Mouse (Mus musculus): ENCODE measurements around the gene Qrich2. TPM values are rescaled to one million over a fixed set of nuclear protein-coding genes. Genes with fewer than 3 reads are reported as not detected.

Qrich2 gene
- total and polyA plus RNA-seq, 3 experiments: 0.29 to 0.38 (median 0.32) TPM

- peak; percentile 98 for TF ChIP-seq JUND (conservative IDR thresholded peaks at IDR 0.05; ENCODE audit: low read depth, low read length)
- peak; percentile 91 for TF ChIP-seq EP300 (IDR thresholded peaks at IDR 0.05; ENCODE audit: low read length)
- peak; percentile 95 for TF ChIP-seq BHLHE40 (IDR thresholded peaks at IDR 0.05; ENCODE audit: low read depth, low read length)
- peak; percentile 47; the same call in 1 of the 2 replicates for TF ChIP-seq E2F4 (IDR thresholded peaks at IDR 0.05; ENCODE audit: insufficient replicate concordance, low read depth, low read length)
- TF ChIP-seq MAFK (IDR thresholded peaks at IDR 0.05; ENCODE audit: insufficient replicate concordance, low read length): peak; percentile 63; the same call in 1 of the 2 replicates
- TF ChIP-seq ZNF384 (IDR thresholded peaks at IDR 0.05; ENCODE audit: low read depth, low read length): peak; percentile 96
- peak; percentile 93 for TF ChIP-seq MAX (IDR thresholded peaks at IDR 0.05; ENCODE audit: low read length)
- TF ChIP-seq USF2 (conservative IDR thresholded peaks at IDR 0.05; ENCODE audit: low read depth, low read length): no peak
- TF ChIP-seq SMC3 (IDR thresholded peaks at IDR 0.05; ENCODE audit: low read depth, low read length): peak; percentile 36
- peak; percentile 84 for TF ChIP-seq ELF1 (IDR thresholded peaks at IDR 0.05; ENCODE audit: low read depth, low read length)
- TF ChIP-seq HCFC1 (IDR thresholded peaks at IDR 0.05; ENCODE audit: low read depth, low read length): peak; percentile 56; the same call in 1 of the 2 replicates
- TF ChIP-seq MEF2A (IDR thresholded peaks at IDR 0.05; ENCODE audit: borderline replicate concordance, low read depth, low read length): peak; percentile 93
- peak; percentile 88 for TF ChIP-seq MAZ (IDR thresholded peaks at IDR 0.05; ENCODE audit: low read depth, low read length)
These were observed 42.0 kb downstream of the Qrich2 start (continued) for GRCm38 (mm10) chr11:116423782-116424620.

GRCm38 (mm10) chr11:116423214-116423613, 42.8 kb downstream of the Qrich2 start:
- H3K27ac ChIP-seq (ENCODE audit: insufficient read depth, low read depth): peak overlapping the region; percentile 97

More at GRCm38 (mm10) chr11:116423214-116423613, 42.8 kb downstream of the Qrich2 start:
- Histone ChIP-seq H3K79me2 (replicated peaks; ENCODE audit: control insufficient read depth, extremely low read depth, insufficient read depth, poor library complexity, severe bottlenecking) (peaks cover 22% of the 10 kb centered on the region), H3K9me3 (replicated peaks; ENCODE audit: low read length) (no peaks in the 10 kb centered on the region), H3K4me1 (ENCODE audit: control insufficient read depth in 1 of 2, insufficient read depth in 2 of 2) (peaks cover 29 to 86% of the 10 kb centered on the region in 2 experiments), H3K36me3 (replicated peaks in 1 of 2; ENCODE audit: control insufficient read depth in 1 of 2, insufficient read depth in 1 of 2, low read length in 1 of 2) (peaks cover 0 to 3% of the 10 kb centered on the region in 2 experiments), H3K4me3 (replicated peaks in 1 of 3; ENCODE audit: low read depth in 2 of 3, low read length in 2 of 3, poor library complexity in 1 of 3) (peak overlapping the region; percentile 12 to 44 (median 13)), H3K9ac (ENCODE audit: insufficient read depth, low read depth) (peak overlapping the region; percentile 72), H3K27me3 (replicated peaks) (no peaks in the 10 kb centered on the region), H3K4me2 (ENCODE audit: insufficient read depth, low read depth, poor library complexity, severe bottlenecking) (peak overlapping the region; percentile 55)
- in situ Hi-C loops (cut with MboI; ENCODE audit: low pct_ligation_motif_present, low pct_unique_long_range_greater_than_20kb, low sequenced_read_pairs) (loop anchor here (25.0 kb wide), 1 partner anchor 786 kb away; the partner anchor contains the start of gene Slc25a19), dilution Hi-C loops (cut with MboI; ENCODE audit: extremely low pct_ligation_motif_present, extremely low pct_unique_long_range_greater_than_20kb, low sequenced_read_pairs) (no loop called here)
- TF ChIP-seq ZKSCAN1 (IDR thresholded peaks at IDR 0.05; ENCODE audit: borderline replicate concordance, low read depth, low read length): peak; percentile 32; the same call in 1 of the 2 replicates
- 0 out of 2 replicates have a peak, but pooled peaks have one; percentile 1 for TF ChIP-seq NRF1 (IDR thresholded peaks at IDR 0.05; ENCODE audit: low read depth, low read length)
- TF ChIP-seq IRF4 (IDR thresholded peaks at IDR 0.05; ENCODE audit: low read depth, low read length): no peak
- TF ChIP-seq POLR2A (IDR thresholded peaks at IDR 0.05; ENCODE audit: low read depth, low read length): no peak
- TF ChIP-seq BHLHE40 (IDR thresholded peaks at IDR 0.05; ENCODE audit: low read depth, low read length): no peak
- TF ChIP-seq RCOR1 (conservative IDR thresholded peaks at IDR 0.05; ENCODE audit: low read depth, low read length): 0 out of 2 replicates have a peak, but pooled peaks have one; percentile 8
- 0 out of 2 replicates have a peak, but pooled peaks have one; percentile 9 for TF ChIP-seq ELF1 (IDR thresholded peaks at IDR 0.05; ENCODE audit: low read depth, low read length)
- 0 out of 2 replicates have a peak, but pooled peaks have one; percentile 33 for TF ChIP-seq EP300 (IDR thresholded peaks at IDR 0.05; ENCODE audit: low read length)
- 0 out of 2 replicates have a peak, but pooled peaks have one; percentile 2 for TF ChIP-seq HCFC1 (IDR thresholded peaks at IDR 0.05; ENCODE audit: low read depth, low read length)
- peak; percentile 61 for TF ChIP-seq ZNF384 (IDR thresholded peaks at IDR 0.05; ENCODE audit: low read depth, low read length)
- peak; percentile 13; the same call in 1 of the 2 replicates for TF ChIP-seq JUN (IDR thresholded peaks at IDR 0.05; ENCODE audit: insufficient read depth, low read depth, low read length)
- peak; percentile 71 for DNase-seq (ENCODE audit: extremely low read depth)

Measured in CH12.LX (cell line).